Mouse (Mus musculus): Measurements from ENCODE around the gene Slc22a14.

GRCm38 (mm10) chr9:119335571-119335970, 29.8 kb downstream of the Slc22a14 start:
- TF ChIP-seq CTCF (IDR thresholded peaks at IDR 0.05; ENCODE audit: low read depth) = no peak
- TF ChIP-seq EP300 (optimal IDR thresholded peaks at IDR 0.05) = no peak
